Mouse (Mus musculus) heart, adult 8-10 months (tissue): ENCODE measurements around the gene Stpg4. TPM values are rescaled to one million over a fixed set of nuclear protein-coding genes. Genes with fewer than 3 reads are reported as not detected.

Experiments used
- DNase-seq: peaks from one replicate; pipeline ENCODE4 v3.0.0; 2022; ENCODE audit warnings: low spot score
- total RNA-seq, 4 experiments: library from RNA; stranded (reverse); gene quantifications; 2 replicates each; pipeline ENCODE4 v1.2.4; 2022

The Stpg4 gene
- total RNA-seq, 4 experiments from 2014 or later: not detected

- DNase-seq: peak; percentile 99
Measured at GRCm38 (mm10) chr17:87446767-87447611, 19.4 kb upstream of the Stpg4 start, which contains the start of gene Calm2. Gene Calm2, minus strand, starts transcription at chr17:87446935.

- no peak for DNase-seq
Measured at GRCm38 (mm10) chr17:87445917-87446766, 18.6 kb upstream of the Stpg4 start.

GRCm38 (mm10) chr17:87445337-87445916, 17.9 kb upstream of the Stpg4 start:
- DNase-seq: no peak

- DNase-seq: no peak
Measured at GRCm38 (mm10) chr17:87444763-87445162, 17.2 kb upstream of the Stpg4 start.

- no peak for DNase-seq
Measured at GRCm38 (mm10) chr17:87441537-87441936, 14.0 kb upstream of the Stpg4 start.

- DNase-seq: no peak
Measured at GRCm38 (mm10) chr17:87439441-87439840, 11.9 kb upstream of the Stpg4 start.

- no peak for DNase-seq
Measured at GRCm38 (mm10) chr17:87433929-87434328, 6.4 kb upstream of the Stpg4 start.

GRCm38 (mm10) chr17:87432743-87433142, 5.2 kb upstream of the Stpg4 start:
- DNase-seq: no peak

GRCm38 (mm10) chr17:87432314-87432713, 4.8 kb upstream of the Stpg4 start:
- no peak for DNase-seq

- no peak for DNase-seq
Measured at GRCm38 (mm10) chr17:87429431-87429830, 1.9 kb upstream of the Stpg4 start.

- DNase-seq: no peak
Measured at GRCm38 (mm10) chr17:87418082-87418481, 9.5 kb downstream of the Stpg4 start.

- DNase-seq: no peak
Measured at GRCm38 (mm10) chr17:87406646-87407045, 20.9 kb downstream of the Stpg4 start.

- peak; percentile 22 for DNase-seq
Measured at GRCm38 (mm10) chr17:87405576-87405975, 22.0 kb downstream of the Stpg4 start.

GRCm38 (mm10) chr17:87403462-87403861, 24.1 kb downstream of the Stpg4 start:
- DNase-seq: no peak

GRCm38 (mm10) chr17:87402444-87402843, 25.1 kb downstream of the Stpg4 start:
- no peak for DNase-seq

- no peak for DNase-seq
Measured at GRCm38 (mm10) chr17:87397088-87397487, 30.5 kb downstream of the Stpg4 start.

GRCm38 (mm10) chr17:87391242-87391641, 36.3 kb downstream of the Stpg4 start:
- DNase-seq: peak; percentile 87

- DNase-seq: no peak
Measured at GRCm38 (mm10) chr17:87387068-87387467, 40.5 kb downstream of the Stpg4 start.

GRCm38 (mm10) chr17:87385835-87386234, 41.7 kb downstream of the Stpg4 start:
- DNase-seq: no peak

GRCm38 (mm10) chr17:87380681-87381080, 46.9 kb downstream of the Stpg4 start:
- DNase-seq: no peak

GRCm38 (mm10) chr17:87379821-87380220, 47.7 kb downstream of the Stpg4 start:
- no peak for DNase-seq

- no peak for DNase-seq
Measured at GRCm38 (mm10) chr17:87379160-87379624, 48.3 kb downstream of the Stpg4 start.
